Mouse (Mus musculus) brown adipose tissue, adult 24 weeks (tissue): Measurements from ENCODE around the gene Ptger1. TPM values are rescaled to one million over a fixed set of nuclear protein-coding genes. Genes with fewer than 3 reads are reported as not detected.

ENCODE experiments used
- polyA plus RNA-seq: library from polyadenylated mRNA; stranded (reverse); fragments of >200 nt; gene quantifications from 2 replicates; pipeline ENCODE4 v1.2.4, GENCODE M21; 2012; ENCODE audit not compliant: missing spikeins, insufficient read depth, insufficient read length

Gene Ptger1
- polyA plus RNA-seq, 1 experiment: not detected

Other genes with a start within 250 kb of the Ptger1 start
- gene Scoc, start 208.3 kb upstream of the Ptger1 start, polyA plus RNA-seq: 136 and 154 TPM in 2 replicates
- not detected in 2 replicates for gene Olfr370, start 130.9 kb upstream of the Ptger1 start, polyA plus RNA-seq
- gene Ndufb7, start 100.0 kb upstream of the Ptger1 start, polyA plus RNA-seq: 676 and 868 TPM in 2 replicates
- gene Tecr, start 58.7 kb upstream of the Ptger1 start, polyA plus RNA-seq: 552 and 608 TPM in 2 replicates
- 25.0 and 50.3 TPM in 2 replicates for gene Dnajb1, start 58.5 kb upstream of the Ptger1 start, polyA plus RNA-seq
- gene Gipc1, start 14.0 kb upstream of the Ptger1 start, polyA plus RNA-seq: 20.8 and 21.2 TPM in 2 replicates
- gene Pkn1, start 32.5 kb downstream of the Ptger1 start, polyA plus RNA-seq: 98.1 and 111 TPM in 2 replicates
- gene Ddx39, start 48.5 kb downstream of the Ptger1 start, polyA plus RNA-seq: 7.7 and 14.1 TPM in 2 replicates
- gene Adgre5, start 74.6 kb downstream of the Ptger1 start, polyA plus RNA-seq: 30.1 and 34.2 TPM in 2 replicates
- gene Adgrl1, start 233.4 kb downstream of the Ptger1 start, polyA plus RNA-seq: 1.5 and 1.6 TPM in 2 replicates